Mouse (Mus musculus): ENCODE results near the gene Atpif1. TPM values are rescaled to one million over a fixed set of nuclear protein-coding genes. Genes with fewer than 3 reads are reported as not detected.
"Not testable (repeated sequence)": the region's sequence is repeated elsewhere in the genome, so short reads cannot be mapped to it uniquely, and the experiment has no call there.

Atpif1 gene
- polyA plus RNA-seq, 1 experiment from 2014 or later, result 1,169 TPM

DNA sequence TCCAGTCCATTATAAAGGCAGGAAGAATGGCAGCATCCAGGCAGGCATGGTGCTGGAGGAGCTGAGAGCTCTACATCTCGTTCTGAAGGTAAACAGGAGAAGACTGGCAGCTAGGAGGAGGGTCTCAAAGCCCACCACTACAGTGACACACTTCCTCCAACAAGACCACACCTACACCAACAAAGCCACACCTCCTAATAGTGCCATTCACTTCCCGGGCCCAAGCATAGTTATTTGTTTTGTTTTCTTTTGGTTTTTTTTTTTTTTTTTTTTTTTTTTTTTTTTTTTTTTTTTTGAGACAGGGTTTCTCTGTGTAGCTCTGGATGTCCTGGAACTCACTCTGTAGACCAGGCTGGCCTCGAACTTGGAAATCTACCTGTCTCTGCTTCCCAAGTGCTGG lies 51.4 kb downstream of the Atpif1 start:
- not testable (repeated sequence) for DNase-seq (ENCODE audit: low spot score); H3K36me3 ChIP-seq; H3K4me3 ChIP-seq; H3K27ac ChIP-seq; H3K4me1 ChIP-seq (replicated peaks); H3K9me3 ChIP-seq; H3K27me3 ChIP-seq (ENCODE audit: insufficient read depth, poor library complexity, severe bottlenecking)
- 73% methylated on average over 3 of the region's 3 CpGs for WGBS

Other genes starting within 250 kb of the Atpif1 start
- 0.77 and 0.96 TPM in 2 replicates for gene Rab42, start 230.3 kb downstream of the Atpif1 start, polyA plus RNA-seq (2016; fragmentation: Nextera tagmentation; extraction: Ambion mirVana)
- 90.6 and 91.5 TPM in 2 replicates for gene Trnau1ap, start 204.1 kb downstream of the Atpif1 start, polyA plus RNA-seq (2016; fragmentation: Nextera tagmentation; extraction: Ambion mirVana)
- 116 and 157 TPM in 2 replicates for gene Rcc1, start 180.1 kb downstream of the Atpif1 start, polyA plus RNA-seq (2016; fragmentation: Nextera tagmentation; extraction: Ambion mirVana)
- gene Phactr4, start 111.2 kb downstream of the Atpif1 start, polyA plus RNA-seq (2016; fragmentation: Nextera tagmentation; extraction: Ambion mirVana), result 24.2 and 25.5 TPM in 2 replicates
- gene Med18, start 69.7 kb downstream of the Atpif1 start, polyA plus RNA-seq (2016; fragmentation: Nextera tagmentation; extraction: Ambion mirVana), result 29.0 and 33.3 TPM in 2 replicates
- 12.9 and 13.0 TPM in 2 replicates for gene Sesn2, start 23.2 kb downstream of the Atpif1 start, polyA plus RNA-seq (2016; fragmentation: Nextera tagmentation; extraction: Ambion mirVana)
- gene Dnajc8, start 1.9 kb upstream of the Atpif1 start, polyA plus RNA-seq (2016; fragmentation: Nextera tagmentation; extraction: Ambion mirVana), result 202 and 214 TPM in 2 replicates
- gene Ptafr, start 30.4 kb upstream of the Atpif1 start, polyA plus RNA-seq (2016; fragmentation: Nextera tagmentation; extraction: Ambion mirVana), result 0.42 and 0.81 TPM in 2 replicates
- gene Eya3, start 105.3 kb upstream of the Atpif1 start, polyA plus RNA-seq (2016; fragmentation: Nextera tagmentation; extraction: Ambion mirVana), result 24.2 and 33.0 TPM in 2 replicates
- gene Xkr8, start 198.9 kb upstream of the Atpif1 start, polyA plus RNA-seq (2016; fragmentation: Nextera tagmentation; extraction: Ambion mirVana), result 3.4 and 4.9 TPM in 2 replicates
- gene Smpdl3b, start 223.6 kb upstream of the Atpif1 start, polyA plus RNA-seq (2016; fragmentation: Nextera tagmentation; extraction: Ambion mirVana), result 1.9 and 3.0 TPM in 2 replicates
- 147 and 177 TPM in 2 replicates for gene Rpa2, start 234.7 kb upstream of the Atpif1 start, polyA plus RNA-seq (2016; fragmentation: Nextera tagmentation; extraction: Ambion mirVana)

All from hindbrain, embryonic 10.5 days (tissue).